Mouse (Mus musculus): ENCODE data around the gene Kif6. TPM values are rescaled to one million over a fixed set of nuclear protein-coding genes. Genes with fewer than 3 reads are reported as not detected.

Gene Kif6
- polyA plus RNA-seq, 1 experiment from 2014 or later, result 1.5 TPM

GRCm38 (mm10) chr17:49691455-49691805 lies 76.5 kb downstream of the Kif6 start:
- no peak for TF ChIP-seq CTCF (IDR thresholded peaks at IDR 0.05)
- TF ChIP-seq EP300 (IDR thresholded peaks at IDR 0.05), result peak; percentile 72
- no peak overlapping the region for H3K9ac ChIP-seq (replicated peaks; ENCODE audit: low read depth)
- 0 out of 2 replicates have a peak, but pooled peaks cover 3% of the 10 kb centered on the region for H3K4me1 ChIP-seq (ENCODE audit: insufficient read depth, low read depth, low read length)
- no peaks in the 10 kb centered on the region for H3K27me3 ChIP-seq (replicated peaks; ENCODE audit: insufficient read depth, low read length)
- H3K4me2 ChIP-seq (replicated peaks; ENCODE audit: low read depth, low read length), result no peak overlapping the region
- no peaks in the 10 kb centered on the region for H3K9me3 ChIP-seq (ENCODE audit: low read length)
- H3K27ac ChIP-seq (ENCODE audit: low read length), result no peak overlapping the region
- no peak overlapping the region for H3K4me3 ChIP-seq (ENCODE audit: low read depth, low read length)
- no peaks in the 10 kb centered on the region for H3K36me3 ChIP-seq (ENCODE audit: insufficient read depth, low read length)
- ATAC-seq (peak; percentile 89), DNase-seq (ENCODE audit: low spot score) (peak; percentile 70)
- WGBS, result 39% methylated on average over 9 of the region's 9 CpGs

GRCm38 (mm10) chr17:49693206-49693605 lies 78.3 kb downstream of the Kif6 start:
- no peak overlapping the region for H3K4me3 ChIP-seq (ENCODE audit: low read depth, low read length)
- TF ChIP-seq EP300 (IDR thresholded peaks at IDR 0.05) (no peak), CTCF (IDR thresholded peaks at IDR 0.05) (no peak)
- ATAC-seq (no peak), DNase-seq (ENCODE audit: low spot score) (no peak)
- H3K4me2 ChIP-seq (replicated peaks; ENCODE audit: low read depth, low read length), result no peak overlapping the region
- WGBS, result 77% methylated on average over 5 of the region's 5 CpGs
- no peak overlapping the region for H3K27ac ChIP-seq (ENCODE audit: low read length)
- H3K9me3 ChIP-seq (ENCODE audit: low read length), result no peaks in the 10 kb centered on the region
- H3K27me3 ChIP-seq (replicated peaks; ENCODE audit: insufficient read depth, low read length), result no peaks in the 10 kb centered on the region
- H3K9ac ChIP-seq (replicated peaks; ENCODE audit: low read depth), result no peak overlapping the region
- no peaks in the 10 kb centered on the region for H3K36me3 ChIP-seq (ENCODE audit: insufficient read depth, low read length)
- H3K4me1 ChIP-seq (ENCODE audit: insufficient read depth, low read depth, low read length), result 0 out of 2 replicates have a peak, but pooled peaks cover 3% of the 10 kb centered on the region

- Histone ChIP-seq H3K4me1 (ENCODE audit: insufficient read depth, low read depth, low read length) (no peaks in the 10 kb centered on the region), H3K27ac (ENCODE audit: low read length) (no peak overlapping the region), H3K9me3 (ENCODE audit: low read length) (no peaks in the 10 kb centered on the region), H3K4me2 (replicated peaks; ENCODE audit: low read depth, low read length) (no peak overlapping the region), H3K27me3 (replicated peaks; ENCODE audit: insufficient read depth, low read length) (no peaks in the 10 kb centered on the region), H3K4me3 (ENCODE audit: low read depth, low read length) (no peak overlapping the region), H3K36me3 (ENCODE audit: insufficient read depth, low read length) (no peaks in the 10 kb centered on the region), H3K9ac (replicated peaks; ENCODE audit: low read depth) (no peak overlapping the region)
- DNase-seq (ENCODE audit: low spot score), result no peak
- WGBS, result 54% methylated on average over 5 of the region's 5 CpGs
- no peak for ATAC-seq
- TF ChIP-seq CTCF (IDR thresholded peaks at IDR 0.05), result no peak
- no peak for TF ChIP-seq EP300 (IDR thresholded peaks at IDR 0.05)
Measured at GRCm38 (mm10) chr17:49697220-49697619, 82.3 kb downstream of the Kif6 start.

GRCm38 (mm10) chr17:49703492-49704249 lies 88.7 kb downstream of the Kif6 start:
- Histone ChIP-seq H3K4me3 (ENCODE audit: low read depth, low read length) (no peak overlapping the region), H3K27me3 (replicated peaks; ENCODE audit: insufficient read depth, low read length) (no peaks in the 10 kb centered on the region), H3K9me3 (ENCODE audit: low read length) (no peaks in the 10 kb centered on the region), H3K9ac (replicated peaks; ENCODE audit: low read depth) (no peak overlapping the region), H3K36me3 (ENCODE audit: insufficient read depth, low read length) (no peaks in the 10 kb centered on the region), H3K4me2 (replicated peaks; ENCODE audit: low read depth, low read length) (no peak overlapping the region), H3K27ac (ENCODE audit: low read length) (no peak overlapping the region), H3K4me1 (ENCODE audit: insufficient read depth, low read depth, low read length) (no peaks in the 10 kb centered on the region)
- no peak for TF ChIP-seq EP300 (IDR thresholded peaks at IDR 0.05)
- no peak for TF ChIP-seq CTCF (IDR thresholded peaks at IDR 0.05)
- 60% methylated on average over 12 of the region's 12 CpGs for WGBS
- DNase-seq (ENCODE audit: low spot score), result no peak
- ATAC-seq, result no peak

- no peaks in the 10 kb centered on the region for H3K36me3 ChIP-seq (ENCODE audit: insufficient read depth, low read length)
- H3K9ac ChIP-seq (replicated peaks; ENCODE audit: low read depth), result no peak overlapping the region
- H3K4me3 ChIP-seq (ENCODE audit: low read depth, low read length), result no peak overlapping the region
- ATAC-seq (no peak), DNase-seq (ENCODE audit: low spot score) (no peak)
- H3K4me2 ChIP-seq (replicated peaks; ENCODE audit: low read depth, low read length), result no peak overlapping the region
- TF ChIP-seq EP300 (IDR thresholded peaks at IDR 0.05) (no peak), CTCF (IDR thresholded peaks at IDR 0.05) (no peak)
- H3K9me3 ChIP-seq (ENCODE audit: low read length), result no peaks in the 10 kb centered on the region
- no peaks in the 10 kb centered on the region for H3K27me3 ChIP-seq (replicated peaks; ENCODE audit: insufficient read depth, low read length)
- H3K4me1 ChIP-seq (ENCODE audit: insufficient read depth, low read depth, low read length), result no peaks in the 10 kb centered on the region
- WGBS, result 81% methylated on average over 2 of the region's 2 CpGs
- H3K27ac ChIP-seq (ENCODE audit: low read length), result no peak overlapping the region
Measured at GRCm38 (mm10) chr17:49709192-49709591, 94.3 kb downstream of the Kif6 start.

GRCm38 (mm10) chr17:49710101-49710630 lies 95.2 kb downstream of the Kif6 start:
- TF ChIP-seq CTCF (IDR thresholded peaks at IDR 0.05), result no peak
- no peak for TF ChIP-seq EP300 (IDR thresholded peaks at IDR 0.05)
- DNase-seq (ENCODE audit: low spot score) (no peak), ATAC-seq (no peak)
- H3K27me3 ChIP-seq (replicated peaks; ENCODE audit: insufficient read depth, low read length), result no peaks in the 10 kb centered on the region
- no peak overlapping the region for H3K4me3 ChIP-seq (ENCODE audit: low read depth, low read length)
- H3K36me3 ChIP-seq (ENCODE audit: insufficient read depth, low read length), result no peaks in the 10 kb centered on the region
- H3K9me3 ChIP-seq (ENCODE audit: low read length), result no peaks in the 10 kb centered on the region
- H3K9ac ChIP-seq (replicated peaks; ENCODE audit: low read depth), result no peak overlapping the region
- no peaks in the 10 kb centered on the region for H3K4me1 ChIP-seq (ENCODE audit: insufficient read depth, low read depth, low read length)
- WGBS, result 83% methylated on average over 5 of the region's 5 CpGs
- no peak overlapping the region for H3K27ac ChIP-seq (ENCODE audit: low read length)
- no peak overlapping the region for H3K4me2 ChIP-seq (replicated peaks; ENCODE audit: low read depth, low read length)

All from lung, postnatal 0 days (tissue).